Mouse (Mus musculus) lung, postnatal 36 days (tissue): ENCODE data around the gene Efcab6.

Experiments used
- DNase-seq: peaks from one replicate; pipeline ENCODE4 v3.0.0; 2022; ENCODE audit warnings: mixed read lengths

Gene Efcab6

GRCm38 (mm10) chr15:83870936-83871335, 194.2 kb downstream of the Efcab6 start:
- DNase-seq: no peak

DNA sequence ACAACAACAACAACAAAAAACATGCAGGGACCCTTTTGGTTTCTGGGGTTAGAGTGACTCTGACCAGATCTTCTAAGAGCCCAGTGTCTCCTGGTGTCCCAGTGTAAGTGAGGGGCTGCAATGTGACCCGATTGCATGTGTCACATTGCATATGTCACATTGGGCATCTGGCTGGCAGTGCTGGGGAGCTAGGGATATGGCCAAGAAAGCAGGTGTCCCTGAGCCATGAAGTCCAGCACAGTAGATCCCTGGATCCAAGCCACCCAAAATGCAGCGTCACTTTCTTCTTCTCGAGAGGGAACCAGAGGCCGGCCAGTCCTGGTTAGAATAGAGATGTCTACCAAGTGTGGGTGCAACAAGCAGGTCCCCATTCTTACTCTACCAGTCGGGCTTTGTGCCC, 199.6 kb downstream of the Efcab6 start:
- no peak for DNase-seq

- DNase-seq: peak; percentile 65
Measured at GRCm38 (mm10) chr15:83857129-83857528, 208.1 kb downstream of the Efcab6 start.

DNA sequence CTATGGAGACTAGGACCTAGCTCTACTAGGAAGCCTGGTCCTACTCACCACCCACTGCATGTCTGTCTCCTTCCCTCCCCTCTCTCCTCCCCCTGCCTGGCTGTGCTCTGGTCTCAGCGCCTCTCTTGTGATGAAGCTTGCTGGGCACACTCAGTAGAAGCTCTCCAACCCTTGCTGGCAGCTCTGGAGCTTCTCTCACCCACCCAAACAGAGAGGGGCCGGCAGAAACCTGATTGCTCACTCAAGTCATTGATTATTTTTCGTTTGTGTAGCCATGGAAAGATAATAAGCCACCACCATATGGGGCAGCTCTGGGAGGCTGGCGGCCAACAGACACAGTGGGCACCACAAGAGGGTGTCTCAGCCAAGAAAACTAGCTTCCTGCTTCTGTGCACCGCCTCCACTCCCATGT, 211.8 kb downstream of the Efcab6 start:
- no peak for DNase-seq

GRCm38 (mm10) chr15:83848193-83848592, 217.0 kb downstream of the Efcab6 start:
- DNase-seq: no peak

DNA sequence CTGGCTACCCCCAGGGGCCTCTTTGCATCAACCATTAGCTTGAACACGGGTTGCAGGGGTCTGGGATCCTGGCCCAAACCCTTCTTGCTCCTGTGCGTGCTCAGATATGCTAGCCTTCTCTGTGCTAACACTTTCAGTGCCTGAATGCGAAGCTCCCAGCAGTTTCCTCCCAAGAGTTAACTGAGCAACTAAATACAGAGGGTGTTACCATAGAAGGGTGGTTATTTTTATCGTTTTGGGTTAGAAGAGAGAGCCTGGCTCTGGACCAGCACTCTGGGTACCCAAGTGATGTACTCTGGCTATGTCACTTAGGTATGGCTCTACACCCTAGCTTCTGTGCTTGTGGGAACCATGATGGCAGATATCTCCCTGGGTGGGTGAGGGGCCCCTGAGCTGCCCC, 217.7 kb downstream of the Efcab6 start:
- no peak for DNase-seq

DNA sequence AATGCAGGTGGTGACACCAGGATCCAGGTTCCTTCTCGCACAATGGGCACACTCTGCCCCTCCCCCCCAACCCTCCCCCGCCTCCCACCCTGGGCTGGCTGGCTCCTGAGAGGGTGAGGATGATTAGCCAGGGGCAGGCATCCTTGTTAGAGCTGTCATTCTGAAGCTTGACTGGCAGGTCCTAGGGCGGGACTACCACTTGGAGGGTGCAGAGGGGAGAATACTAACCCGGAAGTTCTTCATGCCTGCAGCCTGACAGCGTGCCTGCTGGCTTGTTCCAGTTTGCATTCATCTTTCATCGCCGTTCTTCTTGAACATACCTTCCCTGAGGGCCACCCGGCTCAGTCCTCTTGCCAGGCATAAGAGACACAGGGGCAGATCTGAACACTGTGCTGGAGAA, 218.6 kb downstream of the Efcab6 start:
- DNase-seq: no peak

GRCm38 (mm10) chr15:83845734-83846133, 219.4 kb downstream of the Efcab6 start:
- DNase-seq: no peak

GRCm38 (mm10) chr15:83842915-83843789, 222.0 kb downstream of the Efcab6 start:
- DNase-seq: no peak

GRCm38 (mm10) chr15:83842419-83842818, 222.8 kb downstream of the Efcab6 start:
- no peak for DNase-seq

- DNase-seq: no peak
Measured at GRCm38 (mm10) chr15:83840950-83841719, 224.0 kb downstream of the Efcab6 start.

- DNase-seq: no peak
Measured at GRCm38 (mm10) chr15:83832265-83832664, 232.9 kb downstream of the Efcab6 start.

DNA sequence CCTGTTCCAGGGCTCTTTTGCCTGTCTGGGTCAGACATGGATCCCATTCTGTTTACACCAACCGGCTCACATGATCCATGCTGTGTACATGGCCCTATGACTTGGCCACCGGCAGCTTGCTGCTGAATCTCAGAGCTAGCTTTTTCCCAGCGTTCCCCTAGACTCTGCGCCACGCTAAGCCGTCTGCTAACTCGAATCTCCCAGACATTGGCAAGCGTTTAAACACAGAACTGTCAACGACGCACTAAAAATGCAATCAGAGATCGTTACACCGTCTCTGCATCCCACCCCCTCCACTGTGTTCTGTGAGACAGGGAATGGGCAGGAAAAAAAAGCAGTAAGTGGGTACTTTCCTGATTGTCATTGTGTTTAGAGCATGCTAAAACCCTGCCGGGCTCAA, 236.0 kb downstream of the Efcab6 start:
- DNase-seq: no peak

GRCm38 (mm10) chr15:83828011-83828410, 237.2 kb downstream of the Efcab6 start:
- no peak for DNase-seq
